Mouse (Mus musculus) intestine, postnatal 0 days (tissue): ENCODE results near the gene 2010109A12Rik. TPM values are rescaled to one million over a fixed set of nuclear protein-coding genes. Genes with fewer than 3 reads are reported as not detected.
A peak's percentile ranks its signal among the peaks of the same experiment; 100 is the strongest.

Experiments used
- ATAC-seq: fragments of 200-750 bp; cut with Nextera tagmentation; 2 replicates; pipeline ENCODE4 v1.8.0; 2017; ENCODE audit warnings: mild to moderate bottlenecking, moderate TSS enrichment, moderate library complexity
- H3K27ac ChIP-seq: fragments of 300-500 bp; sonication (generic); 2 replicates; pipeline ENCODE4 v1.5.1; 2014; ENCODE audit warnings: mild to moderate bottlenecking, low read depth, low read length, moderate library complexity
- H3K27me3 ChIP-seq: fragments of 300-500 bp; sonication (generic); replicated peaks from 2 replicates; pipeline ENCODE4 v1.6.1; 2014; ENCODE audit warnings: low read length, mixed read lengths; ENCODE audit not compliant: control insufficient read depth, insufficient read depth
- H3K36me3 ChIP-seq: fragments of 300-500 bp; sonication (generic); 2 replicates; pipeline ENCODE4 v1.6.1; 2014; ENCODE audit warnings: mild to moderate bottlenecking, moderate library complexity; ENCODE audit not compliant: control insufficient read depth, insufficient read depth
- H3K4me1 ChIP-seq: fragments of 300-500 bp; sonication (generic); replicated peaks from 2 replicates; pipeline ENCODE4 v1.6.1; 2014; ENCODE audit warnings: antibody characterized with exemption, low read length, mixed read lengths; ENCODE audit not compliant: control insufficient read depth, insufficient read depth
- H3K4me2 ChIP-seq: fragments of 300-500 bp; sonication (generic); replicated peaks from 2 replicates; pipeline ENCODE4 v1.6.1; 2014; ENCODE audit warnings: low read depth, mild to moderate bottlenecking, moderate library complexity
- H3K4me3 ChIP-seq: fragments of 300-500 bp; sonication (generic); 2 replicates; pipeline ENCODE4 v1.5.1; 2014; ENCODE audit warnings: low read depth, low read length
- H3K9ac ChIP-seq: fragments of 300-500 bp; sonication (generic); 2 replicates; pipeline ENCODE4 v1.6.1; 2014; ENCODE audit warnings: mild to moderate bottlenecking, low read depth, low read length
- H3K9me3 ChIP-seq: fragments of 300-500 bp; sonication (generic); 2 replicates; pipeline ENCODE4 v1.6.1; 2016; ENCODE audit warnings: mixed run types; ENCODE audit not compliant: control insufficient read depth
- CTCF ChIP-seq: sonication (generic); IDR thresholded peaks from 2 replicates; pipeline ENCODE4 v1.5.1; 2016; ENCODE audit warnings: low read depth, mild to moderate bottlenecking, control low read depth, antibody characterized with exemption, moderate library complexity
- WGBS: fragments of 180-500 bp; shearing (Covaris S2); extraction: QIAGEN DNeasy Blood & Tissue Kit; methylation state at CpG from one replicate; pipeline ENCODE4 v1.1.7; 2014; 5-methylcytosine and 5-hydroxymethylcytosine counted together
- polyA plus RNA-seq: library from polyadenylated mRNA; unstranded; fragments of >200 nt; fragmentation: Nextera tagmentation; extraction: Ambion mirVana; gene quantifications from 2 replicates; pipeline ENCODE4 v1.2.1, GENCODE M21; 2015

Gene 2010109A12Rik
- polyA plus RNA-seq, 1 experiment from 2014 or later, result 1.3 TPM

DNA sequence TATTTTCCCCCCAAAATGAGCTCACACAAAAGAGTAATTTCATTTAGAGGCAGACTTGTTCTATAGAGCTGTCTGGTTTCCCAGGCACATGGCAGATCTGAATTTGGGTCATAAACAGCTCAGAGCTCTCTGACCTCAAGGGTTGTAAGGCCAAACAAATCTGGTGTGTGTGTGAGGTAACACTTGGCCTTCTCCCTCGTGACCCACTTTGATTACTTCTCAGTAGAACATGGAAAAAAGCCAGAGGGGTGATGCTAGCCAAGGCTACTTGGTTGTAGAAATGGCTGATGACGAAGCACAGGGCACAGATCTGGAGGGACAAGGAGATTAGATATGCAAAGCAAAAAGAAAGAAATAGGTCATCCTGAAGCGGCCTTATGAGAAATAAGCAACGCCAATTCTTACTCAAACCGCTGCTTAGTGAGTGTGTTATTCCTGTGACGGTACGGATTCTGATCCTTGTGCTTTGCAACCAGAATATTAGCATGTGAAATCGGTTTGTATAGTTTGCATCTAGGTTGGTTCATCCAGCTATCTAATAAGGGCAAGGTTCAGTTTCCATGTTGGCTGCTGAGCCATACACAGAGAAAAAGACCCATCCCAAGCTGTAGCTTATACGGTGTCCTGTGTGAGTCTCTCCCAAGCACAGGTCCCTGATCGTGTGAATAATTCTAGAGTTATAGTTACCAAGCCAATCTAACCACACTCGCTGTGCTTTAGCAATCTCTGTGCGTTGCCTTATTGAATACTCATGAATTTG is 44.9 kb downstream of the 2010109A12Rik start:
- no peak overlapping the region for H3K27ac ChIP-seq
- no peaks in the 10 kb centered on the region for H3K36me3 ChIP-seq
- H3K4me1 ChIP-seq, result no peaks in the 10 kb centered on the region
- no peak overlapping the region for H3K4me3 ChIP-seq
- no peaks in the 10 kb centered on the region for H3K9me3 ChIP-seq
- WGBS, result 68% methylated on average over 12 of the region's 12 CpGs
- no peak overlapping the region for H3K9ac ChIP-seq
- no peak overlapping the region for H3K4me2 ChIP-seq
- H3K27me3 ChIP-seq, result no peaks in the 10 kb centered on the region
- peak; percentile 79 for ATAC-seq
- TF ChIP-seq CTCF, result no peak

DNA sequence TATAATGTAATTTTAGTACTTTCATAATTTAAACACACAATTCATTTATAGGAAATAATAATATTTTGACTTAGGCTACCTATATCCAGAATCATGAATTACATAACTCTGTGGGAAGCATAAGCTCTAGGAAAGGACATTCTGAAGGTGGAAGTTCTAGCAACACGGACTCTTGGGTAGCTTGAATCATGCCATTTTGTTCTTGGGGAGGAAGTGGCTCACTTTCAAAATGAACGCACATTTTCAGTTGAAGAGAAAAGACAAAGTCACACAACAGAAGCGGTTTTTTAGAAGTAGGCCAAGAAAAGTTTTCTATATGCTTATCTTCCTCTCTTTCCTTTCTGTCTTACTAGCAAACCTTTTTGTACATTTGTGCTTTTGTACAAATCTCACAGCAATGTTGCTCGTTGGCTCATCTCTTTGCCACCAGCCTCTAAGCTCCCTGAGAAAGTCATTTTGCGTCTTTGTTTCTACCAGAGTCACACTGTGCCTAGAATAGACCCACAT is 49.5 kb downstream of the 2010109A12Rik start:
- 85% methylated on average over 5 of the region's 5 CpGs for WGBS
- H3K27ac ChIP-seq, result no peak overlapping the region
- no peak overlapping the region for H3K4me2 ChIP-seq
- ATAC-seq, result no peak
- H3K27me3 ChIP-seq, result no peaks in the 10 kb centered on the region
- H3K4me1 ChIP-seq, result no peaks in the 10 kb centered on the region
- no peaks in the 10 kb centered on the region for H3K36me3 ChIP-seq
- no peak overlapping the region for H3K9ac ChIP-seq
- H3K4me3 ChIP-seq, result no peak overlapping the region
- no peaks in the 10 kb centered on the region for H3K9me3 ChIP-seq
- no peak for TF ChIP-seq CTCF

DNA sequence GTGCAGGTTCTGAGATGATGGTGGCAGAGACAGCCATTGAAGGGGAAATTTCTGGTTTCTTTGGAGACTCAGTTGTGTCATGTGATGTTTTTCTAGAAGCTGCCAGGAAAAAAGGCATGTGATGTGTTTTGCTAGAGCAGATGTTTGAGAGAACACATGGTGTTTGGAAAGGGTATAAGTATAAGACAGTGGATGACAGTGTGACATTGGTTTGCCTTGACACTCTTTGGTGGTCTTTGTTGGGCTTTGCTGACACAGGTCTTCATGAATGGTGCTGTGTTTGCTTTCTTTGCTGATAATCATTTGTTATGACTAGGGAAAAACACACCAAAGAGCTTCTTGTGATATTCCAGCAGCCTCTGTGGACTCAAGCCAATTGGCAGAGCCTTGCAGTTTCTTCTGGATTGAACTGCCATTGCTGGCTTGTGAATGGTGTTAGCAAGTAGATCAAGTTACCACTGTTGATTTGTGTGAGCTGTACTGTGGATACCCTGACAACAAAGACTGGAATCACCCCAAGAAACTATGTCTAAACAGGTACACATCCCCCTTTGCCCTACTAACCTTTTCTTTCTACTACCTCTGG is 50.6 kb downstream of the 2010109A12Rik start:
- H3K4me1 ChIP-seq, result no peaks in the 10 kb centered on the region
- H3K36me3 ChIP-seq, result no peaks in the 10 kb centered on the region
- no peak for TF ChIP-seq CTCF
- H3K9ac ChIP-seq, result no peak overlapping the region
- H3K4me3 ChIP-seq, result no peak overlapping the region
- H3K4me2 ChIP-seq, result no peak overlapping the region
- no peaks in the 10 kb centered on the region for H3K27me3 ChIP-seq
- no peak overlapping the region for H3K27ac ChIP-seq
- ATAC-seq, result no peak
- no peaks in the 10 kb centered on the region for H3K9me3 ChIP-seq

DNA sequence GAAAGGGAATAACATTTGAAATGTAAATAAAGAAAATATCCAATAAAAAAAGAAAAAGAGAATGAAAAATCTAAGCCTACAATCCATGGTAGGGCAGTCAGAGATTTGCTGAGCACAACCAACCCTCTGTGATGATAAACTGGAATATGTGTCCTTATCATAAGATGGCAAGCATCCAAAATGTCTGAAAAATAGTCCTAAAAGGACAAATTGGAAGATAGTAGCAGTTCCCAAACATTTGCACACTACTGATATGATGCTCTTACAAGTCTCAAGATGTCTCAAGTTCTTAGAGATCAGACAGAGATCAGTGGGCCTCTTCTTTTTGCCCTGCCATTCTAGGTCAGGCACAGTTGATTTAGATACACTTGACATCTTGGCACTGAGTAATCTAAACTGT is 53.0 kb downstream of the 2010109A12Rik start:
- H3K36me3 ChIP-seq, result no peaks in the 10 kb centered on the region
- no peak for TF ChIP-seq CTCF
- no peak overlapping the region for H3K27ac ChIP-seq
- H3K9ac ChIP-seq, result no peak overlapping the region
- ATAC-seq, result no peak
- 0 out of 2 replicates have a peak, but pooled peaks cover 1% of the 10 kb centered on the region for H3K4me1 ChIP-seq
- H3K27me3 ChIP-seq, result no peaks in the 10 kb centered on the region
- no peak overlapping the region for H3K4me3 ChIP-seq
- H3K9me3 ChIP-seq, result no peaks in the 10 kb centered on the region
- no peak overlapping the region for H3K4me2 ChIP-seq

DNA sequence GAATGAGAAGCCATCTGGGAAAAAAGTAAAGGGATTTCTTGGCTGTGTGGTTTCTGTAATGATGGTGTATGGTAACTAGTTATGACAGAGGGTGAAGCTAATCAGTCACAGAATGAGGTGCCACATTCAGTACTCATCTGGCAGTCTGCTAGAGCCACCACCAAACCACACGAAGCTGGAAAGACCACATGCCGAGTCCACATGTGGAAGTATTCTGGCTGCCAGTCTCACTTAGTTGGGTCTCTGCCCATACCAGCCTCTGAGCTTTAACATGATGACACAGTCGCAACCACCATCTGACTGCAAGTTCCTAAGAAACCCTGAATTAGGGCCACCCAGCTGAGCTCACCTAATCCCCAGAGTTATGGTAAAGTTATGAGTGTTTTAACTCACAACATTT is 54.7 kb downstream of the 2010109A12Rik start:
- H3K27ac ChIP-seq, result no peak overlapping the region
- H3K36me3 ChIP-seq, result no peaks in the 10 kb centered on the region
- TF ChIP-seq CTCF, result no peak
- H3K9me3 ChIP-seq, result no peaks in the 10 kb centered on the region
- H3K9ac ChIP-seq, result no peak overlapping the region
- WGBS, result 76% methylated on average over 3 of the region's 3 CpGs
- no peak overlapping the region for H3K4me3 ChIP-seq
- H3K27me3 ChIP-seq, result no peaks in the 10 kb centered on the region
- peaks cover 2% of the 10 kb centered on the region; the same call in 1 of the 2 replicates for H3K4me1 ChIP-seq
- H3K4me2 ChIP-seq, result no peak overlapping the region
- no peak for ATAC-seq

DNA sequence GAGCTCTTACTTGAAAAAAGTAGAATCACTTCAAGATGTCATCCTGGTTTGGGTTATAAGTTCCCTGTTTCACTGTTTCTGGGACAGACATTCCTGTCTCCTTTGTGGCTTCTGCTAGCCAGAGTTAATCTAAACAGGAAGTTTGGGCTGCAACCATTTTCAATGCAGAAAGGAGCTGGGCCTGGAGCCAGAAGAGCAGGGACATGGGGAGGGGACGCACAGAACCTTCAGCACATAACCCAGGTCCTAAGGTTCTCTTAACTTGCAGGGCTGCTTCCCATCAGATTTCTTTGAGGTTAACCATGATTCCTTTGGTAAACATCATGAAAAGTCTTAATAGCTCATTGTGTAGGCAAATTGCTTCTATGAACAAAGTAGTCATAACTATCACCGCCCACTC is 56.4 kb downstream of the 2010109A12Rik start:
- Histone ChIP-seq H3K27me3 (no peaks in the 10 kb centered on the region), H3K9me3 (no peaks in the 10 kb centered on the region), H3K27ac (no peak overlapping the region), H3K4me1 (peaks cover 2% of the 10 kb centered on the region; the same call in 1 of the 2 replicates), H3K36me3 (no peaks in the 10 kb centered on the region), H3K4me3 (no peak overlapping the region), H3K9ac (no peak overlapping the region), H3K4me2 (no peak overlapping the region)
- TF ChIP-seq CTCF, result no peak
- ATAC-seq, result no peak
- 77% methylated on average over 2 of the region's 2 CpGs for WGBS

Other genes with a start within 250 kb of the 2010109A12Rik start
- gene Sowahb, start 161.5 kb upstream of the 2010109A12Rik start, polyA plus RNA-seq, result 16.1 and 18.0 TPM in 2 replicates
- gene Sept11, start 113.1 kb upstream of the 2010109A12Rik start, polyA plus RNA-seq, result 39.2 and 40.9 TPM in 2 replicates
- gene Ccni, start within 50 bp of the 2010109A12Rik start, polyA plus RNA-seq, result 68.1 and 71.0 TPM in 2 replicates
- gene Ccng2, start 60.7 kb downstream of the 2010109A12Rik start, polyA plus RNA-seq, result 28.0 and 34.5 TPM in 2 replicates